Mouse (Mus musculus): ENCODE results near the gene Aggf1. TPM values are rescaled to one million over a fixed set of nuclear protein-coding genes. Genes with fewer than 3 reads are reported as not detected.

Gene Aggf1
- polyA plus RNA-seq, 1 experiment from 2014 or later: 23.1 TPM

- Histone ChIP-seq H3K9ac (ENCODE audit: low read length) (peak overlapping the region; percentile 99), H3K27me3 (ENCODE audit: control insufficient read depth, insufficient read depth, low read length) (no peaks in the 10 kb centered on the region), H3K27ac (ENCODE audit: low read length) (peak overlapping the region; percentile 98), H3K36me3 (ENCODE audit: control insufficient read depth, insufficient read depth) (no peaks in the 10 kb centered on the region), H3K4me3 (ENCODE audit: low read length) (peak overlapping the region; percentile 93), H3K4me2 (ENCODE audit: low read depth, low read length) (peak overlapping the region; percentile 85), H3K4me1 (ENCODE audit: control insufficient read depth, insufficient read depth, low read length) (peaks cover 22% of the 10 kb centered on the region), H3K9me3 (replicated peaks; ENCODE audit: control insufficient read depth, low read length) (no peaks in the 10 kb centered on the region)
- ATAC-seq (replicated peaks; ENCODE audit: extremely low read depth, insufficient read depth, low FRiP score): no peak
- 11% methylated on average over 5 of the region's 5 CpGs for WGBS
These were observed 49.1 kb downstream of the Aggf1 start for GRCm38 (mm10) chr13:95325907-95326550.

- Histone ChIP-seq H3K27me3 (ENCODE audit: control insufficient read depth, insufficient read depth, low read length) (no peaks in the 10 kb centered on the region), H3K4me3 (ENCODE audit: low read length) (peak overlapping the region; percentile 93), H3K9ac (ENCODE audit: low read length) (peak overlapping the region; percentile 99), H3K4me1 (ENCODE audit: control insufficient read depth, insufficient read depth, low read length) (peaks cover 22% of the 10 kb centered on the region), H3K9me3 (replicated peaks; ENCODE audit: control insufficient read depth, low read length) (no peaks in the 10 kb centered on the region), H3K27ac (ENCODE audit: low read length) (peak overlapping the region; percentile 98), H3K4me2 (ENCODE audit: low read depth, low read length) (peak overlapping the region; percentile 85), H3K36me3 (ENCODE audit: control insufficient read depth, insufficient read depth) (no peaks in the 10 kb centered on the region)
- under 1% methylated on average over 63 of the region's 63 CpGs for WGBS
- ATAC-seq (replicated peaks; ENCODE audit: extremely low read depth, insufficient read depth, low FRiP score): peak; percentile 74
These were observed 49.9 kb downstream of the Aggf1 start for GRCm38 (mm10) chr13:95325080-95325906.

GRCm38 (mm10) chr13:95324626-95325079, 50.5 kb downstream of the Aggf1 start:
- no peaks in the 10 kb centered on the region for H3K27me3 ChIP-seq (ENCODE audit: control insufficient read depth, insufficient read depth, low read length)
- peak overlapping the region; percentile 98 for H3K27ac ChIP-seq (ENCODE audit: low read length)
- peak overlapping the region; percentile 85 for H3K4me2 ChIP-seq (ENCODE audit: low read depth, low read length)
- under 1% methylated on average over 22 of the region's 22 CpGs for WGBS
- H3K36me3 ChIP-seq (ENCODE audit: control insufficient read depth, insufficient read depth): no peaks in the 10 kb centered on the region
- peak; percentile 50; the same call in 1 of the 2 replicates for ATAC-seq (replicated peaks; ENCODE audit: extremely low read depth, insufficient read depth, low FRiP score)
- H3K9me3 ChIP-seq (replicated peaks; ENCODE audit: control insufficient read depth, low read length): no peaks in the 10 kb centered on the region
- peak overlapping the region; percentile 99 for H3K9ac ChIP-seq (ENCODE audit: low read length)
- peaks cover 22% of the 10 kb centered on the region for H3K4me1 ChIP-seq (ENCODE audit: control insufficient read depth, insufficient read depth, low read length)
- H3K4me3 ChIP-seq (ENCODE audit: low read length): peak overlapping the region; percentile 93

- no peaks in the 10 kb centered on the region for H3K9me3 ChIP-seq (replicated peaks; ENCODE audit: control insufficient read depth, low read length)
- peak overlapping the region; percentile 98 for H3K27ac ChIP-seq (ENCODE audit: low read length)
- H3K4me1 ChIP-seq (ENCODE audit: control insufficient read depth, insufficient read depth, low read length): peaks cover 22% of the 10 kb centered on the region
- no peaks in the 10 kb centered on the region for H3K27me3 ChIP-seq (ENCODE audit: control insufficient read depth, insufficient read depth, low read length)
- ATAC-seq (replicated peaks; ENCODE audit: extremely low read depth, insufficient read depth, low FRiP score): no peak
- peak overlapping the region; percentile 85 for H3K4me2 ChIP-seq (ENCODE audit: low read depth, low read length)
- H3K4me3 ChIP-seq (ENCODE audit: low read length): peak overlapping the region; percentile 93
- H3K9ac ChIP-seq (ENCODE audit: low read length): peak overlapping the region; percentile 99
- WGBS: 24% methylated on average over 15 of the region's 15 CpGs
- H3K36me3 ChIP-seq (ENCODE audit: control insufficient read depth, insufficient read depth): no peaks in the 10 kb centered on the region
These were observed 51.1 kb downstream of the Aggf1 start for GRCm38 (mm10) chr13:95323950-95324625.

GRCm38 (mm10) chr13:95323400-95323799, 51.8 kb downstream of the Aggf1 start, which contains the start of gene Zbed3:
TSS of gene Zbed3 (plus strand) at chr13:95323612.
- H3K36me3 ChIP-seq (ENCODE audit: control insufficient read depth, insufficient read depth): no peaks in the 10 kb centered on the region
- H3K4me3 ChIP-seq (ENCODE audit: low read length): peak within 1 kb of the TSS; percentile 93
- no peaks in the 10 kb centered on the region for H3K27me3 ChIP-seq (ENCODE audit: control insufficient read depth, insufficient read depth, low read length)
- WGBS: 85% methylated on average over 6 of the region's 6 CpGs
- peak within 1 kb of the TSS; percentile 85 for H3K4me2 ChIP-seq (ENCODE audit: low read depth, low read length)
- H3K27ac ChIP-seq (ENCODE audit: low read length): peak within 1 kb of the TSS; percentile 98
- ATAC-seq (replicated peaks; ENCODE audit: extremely low read depth, insufficient read depth, low FRiP score): no peak
- peak within 1 kb of the TSS; percentile 99 for H3K9ac ChIP-seq (ENCODE audit: low read length)
- H3K4me1 ChIP-seq (ENCODE audit: control insufficient read depth, insufficient read depth, low read length): peaks cover 16% of the 10 kb centered on the region
- H3K9me3 ChIP-seq (replicated peaks; ENCODE audit: control insufficient read depth, low read length): no peaks in the 10 kb centered on the region

GRCm38 (mm10) chr13:95320451-95320850, 54.7 kb downstream of the Aggf1 start:
- Histone ChIP-seq H3K27me3 (ENCODE audit: control insufficient read depth, insufficient read depth, low read length) (no peaks in the 10 kb centered on the region), H3K9ac (ENCODE audit: low read length) (no peak overlapping the region), H3K9me3 (replicated peaks; ENCODE audit: control insufficient read depth, low read length) (no peaks in the 10 kb centered on the region), H3K27ac (ENCODE audit: low read length) (no peak overlapping the region), H3K4me2 (ENCODE audit: low read depth, low read length) (no peak overlapping the region), H3K4me1 (ENCODE audit: control insufficient read depth, insufficient read depth, low read length) (no peaks in the 10 kb centered on the region), H3K36me3 (ENCODE audit: control insufficient read depth, insufficient read depth) (no peaks in the 10 kb centered on the region), H3K4me3 (ENCODE audit: low read length) (no peak overlapping the region)
- no peak for ATAC-seq (replicated peaks; ENCODE audit: extremely low read depth, insufficient read depth, low FRiP score)
- WGBS: 59% methylated on average over 4 of the region's 4 CpGs

GRCm38 (mm10) chr13:95319153-95319552, 56.0 kb downstream of the Aggf1 start:
- WGBS: 51% methylated on average over 6 of the region's 6 CpGs
- Histone ChIP-seq H3K9me3 (replicated peaks; ENCODE audit: control insufficient read depth, low read length) (no peaks in the 10 kb centered on the region), H3K9ac (ENCODE audit: low read length) (no peak overlapping the region), H3K36me3 (ENCODE audit: control insufficient read depth, insufficient read depth) (no peaks in the 10 kb centered on the region), H3K4me3 (ENCODE audit: low read length) (no peak overlapping the region), H3K4me2 (ENCODE audit: low read depth, low read length) (no peak overlapping the region), H3K4me1 (ENCODE audit: control insufficient read depth, insufficient read depth, low read length) (no peaks in the 10 kb centered on the region), H3K27me3 (ENCODE audit: control insufficient read depth, insufficient read depth, low read length) (no peaks in the 10 kb centered on the region; the same call in 1 of the 2 replicates), H3K27ac (ENCODE audit: low read length) (no peak overlapping the region)
- ATAC-seq (replicated peaks; ENCODE audit: extremely low read depth, insufficient read depth, low FRiP score): no peak

GRCm38 (mm10) chr13:95312016-95312415, 63.1 kb downstream of the Aggf1 start:
- WGBS: 77% methylated on average over 6 of the region's 6 CpGs
- Histone ChIP-seq H3K36me3 (ENCODE audit: control insufficient read depth, insufficient read depth) (no peaks in the 10 kb centered on the region), H3K9me3 (replicated peaks; ENCODE audit: control insufficient read depth, low read length) (no peaks in the 10 kb centered on the region), H3K4me2 (ENCODE audit: low read depth, low read length) (no peak overlapping the region), H3K27me3 (ENCODE audit: control insufficient read depth, insufficient read depth, low read length) (no peaks in the 10 kb centered on the region; the same call in 1 of the 2 replicates), H3K4me3 (ENCODE audit: low read length) (no peak overlapping the region), H3K9ac (ENCODE audit: low read length) (no peak overlapping the region), H3K4me1 (ENCODE audit: control insufficient read depth, insufficient read depth, low read length) (no peaks in the 10 kb centered on the region), H3K27ac (ENCODE audit: low read length) (no peak overlapping the region)
- no peak for ATAC-seq (replicated peaks; ENCODE audit: extremely low read depth, insufficient read depth, low FRiP score)
